Mouse (Mus musculus): ENCODE results near the gene Adarb1. TPM values are rescaled to one million over a fixed set of nuclear protein-coding genes. Genes with fewer than 3 reads are reported as not detected.
A peak's percentile ranks its signal among the peaks of the same experiment; 100 is the strongest.

Adarb1 gene
- polyA plus RNA-seq, 1 experiment from 2014 or later: 4.5 TPM

DNA sequence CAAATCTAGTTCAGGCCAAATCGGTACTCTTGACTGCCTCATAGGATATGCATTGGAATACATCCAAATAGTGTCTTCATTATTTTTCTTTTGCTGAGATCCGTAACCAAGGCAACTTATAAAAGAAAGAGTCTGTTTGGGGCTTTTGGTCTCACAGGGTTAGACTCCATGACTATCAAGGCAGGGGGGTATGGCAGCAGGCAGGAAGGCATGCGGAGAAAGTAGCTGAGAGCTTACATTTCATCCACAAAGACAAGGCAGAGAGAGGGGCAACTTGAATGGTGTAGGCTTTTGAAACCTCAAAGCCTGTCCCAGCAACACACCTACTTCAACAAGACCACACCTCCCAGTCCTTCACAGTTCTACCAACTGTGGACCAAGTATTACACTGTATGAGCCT is 162.4 kb downstream of the Adarb1 start:
- H3K4me1 ChIP-seq (replicated peaks; ENCODE audit: control insufficient read depth, insufficient read depth, low read length): peaks cover 32% of the 10 kb centered on the region
- H3K9ac ChIP-seq (ENCODE audit: low read depth, low read length): no peak overlapping the region
- 90% methylated on average over 3 of the region's 3 CpGs for WGBS
- H3K27ac ChIP-seq (ENCODE audit: low read depth, low read length): no peak overlapping the region
- ATAC-seq (replicated peaks; ENCODE audit: low FRiP score) (no peak), DNase-seq (ENCODE audit: low spot score) (no peak)
- H3K27me3 ChIP-seq (replicated peaks; ENCODE audit: control insufficient read depth, insufficient read depth, low read length): no peaks in the 10 kb centered on the region
- no peaks in the 10 kb centered on the region; the same call in 1 of the 2 replicates for H3K36me3 ChIP-seq (ENCODE audit: control insufficient read depth, insufficient read depth, low read length)
- H3K9me3 ChIP-seq (ENCODE audit: control insufficient read depth, low read length): no peaks in the 10 kb centered on the region
- no peak overlapping the region for H3K4me2 ChIP-seq
- H3K4me3 ChIP-seq (ENCODE audit: low read depth, low read length): no peak overlapping the region

DNA sequence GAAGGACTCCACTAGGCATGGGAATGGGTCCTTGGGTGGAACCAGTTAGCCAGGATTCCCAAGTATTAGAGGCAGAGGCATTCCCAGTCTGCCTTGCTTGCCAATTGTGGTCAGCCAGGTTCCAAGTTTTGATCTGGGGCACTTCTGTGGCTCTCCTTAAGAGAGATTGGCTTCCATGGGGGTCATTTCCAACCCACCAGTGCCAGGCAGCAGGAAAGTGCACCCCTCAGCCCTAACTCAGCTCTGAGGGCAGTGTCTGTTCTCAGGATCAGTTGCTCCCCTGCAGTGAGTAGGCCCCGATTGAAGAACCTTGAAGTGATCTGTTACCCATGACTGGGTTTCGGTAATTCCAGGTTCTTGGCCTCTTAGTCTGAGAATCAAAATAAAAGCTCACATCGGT is 162.8 kb downstream of the Adarb1 start:
- peaks cover 27% of the 10 kb centered on the region for H3K4me1 ChIP-seq (replicated peaks; ENCODE audit: control insufficient read depth, insufficient read depth, low read length)
- H3K4me2 ChIP-seq: no peak overlapping the region
- no peak overlapping the region for H3K27ac ChIP-seq (ENCODE audit: low read depth, low read length)
- H3K36me3 ChIP-seq (ENCODE audit: control insufficient read depth, insufficient read depth, low read length): no peaks in the 10 kb centered on the region
- H3K9me3 ChIP-seq (ENCODE audit: control insufficient read depth, low read length): no peaks in the 10 kb centered on the region
- H3K4me3 ChIP-seq (ENCODE audit: low read depth, low read length): no peak overlapping the region
- WGBS: 86% methylated on average over 3 of the region's 3 CpGs
- DNase-seq (ENCODE audit: low spot score) (no peak), ATAC-seq (replicated peaks; ENCODE audit: low FRiP score) (no peak)
- H3K27me3 ChIP-seq (replicated peaks; ENCODE audit: control insufficient read depth, insufficient read depth, low read length): no peaks in the 10 kb centered on the region
- no peak overlapping the region for H3K9ac ChIP-seq (ENCODE audit: low read depth, low read length)

DNA sequence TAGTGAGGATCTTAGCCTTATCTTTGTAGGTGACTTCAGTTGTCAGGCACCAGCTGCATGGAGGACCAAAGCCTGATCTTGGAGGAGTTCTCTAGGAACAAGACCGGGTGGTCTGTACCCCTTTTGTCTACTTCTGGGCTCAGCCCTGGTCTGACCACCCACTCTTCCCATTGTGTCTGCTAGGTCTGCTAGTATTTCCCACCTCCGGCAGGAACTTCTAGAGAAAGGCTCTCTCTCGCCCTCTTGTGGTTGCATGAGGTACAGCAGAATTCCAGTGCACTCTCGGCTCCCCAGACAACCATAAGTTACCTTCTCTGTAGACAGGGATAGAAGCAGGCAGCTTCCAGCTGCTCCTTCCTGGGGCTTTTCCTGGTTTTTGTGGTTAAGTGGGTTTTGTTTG is 165.3 kb downstream of the Adarb1 start:
- Histone ChIP-seq H3K4me1 (replicated peaks; ENCODE audit: control insufficient read depth, insufficient read depth, low read length) (peaks cover 21% of the 10 kb centered on the region), H3K4me2 (no peak overlapping the region), H3K36me3 (ENCODE audit: control insufficient read depth, insufficient read depth, low read length) (no peaks in the 10 kb centered on the region), H3K9ac (ENCODE audit: low read depth, low read length) (peak overlapping the region; percentile 34), H3K27ac (ENCODE audit: low read depth, low read length) (peak overlapping the region; percentile 38; the same call in 1 of the 2 replicates), H3K9me3 (ENCODE audit: control insufficient read depth, low read length) (no peaks in the 10 kb centered on the region), H3K27me3 (replicated peaks; ENCODE audit: control insufficient read depth, insufficient read depth, low read length) (no peaks in the 10 kb centered on the region), H3K4me3 (ENCODE audit: low read depth, low read length) (no peak overlapping the region)
- ATAC-seq (replicated peaks; ENCODE audit: low FRiP score) (peak; percentile 38; the same call in 1 of the 2 replicates), DNase-seq (ENCODE audit: low spot score) (peak; percentile 71)
- under 1% methylated on average over 4 of the region's 4 CpGs for WGBS

DNA sequence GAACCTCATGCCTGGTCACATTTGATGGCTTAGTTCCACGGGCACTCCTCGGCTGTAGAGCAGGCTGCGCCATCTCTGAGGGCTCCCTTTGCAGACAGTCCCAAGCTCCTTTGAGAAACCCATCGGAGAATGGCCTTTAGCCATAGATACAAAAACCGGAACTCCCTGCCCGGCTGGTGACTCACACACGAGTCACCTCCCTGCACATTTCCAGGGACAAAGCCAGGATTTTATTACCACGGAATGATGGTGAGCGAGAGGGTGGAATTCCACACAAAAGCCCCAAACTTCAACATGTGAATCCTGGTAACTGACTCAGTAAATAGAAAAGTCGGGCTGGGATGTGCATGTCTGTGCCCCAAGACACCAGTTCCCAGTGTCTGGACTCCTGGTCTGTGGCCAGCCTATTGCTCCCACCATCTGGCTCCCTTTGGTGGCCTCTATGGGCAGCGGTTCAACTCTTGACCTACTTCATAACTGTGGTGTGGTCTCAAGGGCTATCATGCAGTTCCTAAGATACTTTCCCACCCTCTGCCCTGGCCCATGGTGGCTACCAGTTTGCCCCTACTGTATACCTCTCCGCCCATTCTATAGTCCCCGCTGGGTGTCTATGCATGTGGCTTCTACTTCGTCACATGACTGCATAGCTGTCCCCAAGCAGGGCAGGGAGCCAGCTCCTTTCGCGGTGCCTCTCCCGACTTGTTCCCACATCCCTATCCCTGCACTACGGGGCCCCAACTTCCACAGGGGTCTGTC is 166.1 kb downstream of the Adarb1 start:
- H3K27me3 ChIP-seq (replicated peaks; ENCODE audit: control insufficient read depth, insufficient read depth, low read length): no peaks in the 10 kb centered on the region
- DNase-seq (ENCODE audit: low spot score) (no peak), ATAC-seq (replicated peaks; ENCODE audit: low FRiP score) (no peak)
- H3K9me3 ChIP-seq (ENCODE audit: control insufficient read depth, low read length): no peaks in the 10 kb centered on the region
- peak overlapping the region; percentile 25 for H3K4me2 ChIP-seq
- WGBS: 71% methylated on average over 18 of the region's 18 CpGs
- H3K4me3 ChIP-seq (ENCODE audit: low read depth, low read length): no peak overlapping the region
- H3K36me3 ChIP-seq (ENCODE audit: control insufficient read depth, insufficient read depth, low read length): no peaks in the 10 kb centered on the region
- peaks cover 21% of the 10 kb centered on the region for H3K4me1 ChIP-seq (replicated peaks; ENCODE audit: control insufficient read depth, insufficient read depth, low read length)
- peak overlapping the region; percentile 38; the same call in 1 of the 2 replicates for H3K27ac ChIP-seq (ENCODE audit: low read depth, low read length)
- H3K9ac ChIP-seq (ENCODE audit: low read depth, low read length): peak overlapping the region; percentile 34; the same call in 1 of the 2 replicates

GRCm38 (mm10) chr10:77251223-77251783 is 166.8 kb downstream of the Adarb1 start:
- no peak for DNase-seq (ENCODE audit: low spot score)
- Histone ChIP-seq H3K27ac (ENCODE audit: low read depth, low read length) (no peak overlapping the region), H3K9ac (ENCODE audit: low read depth, low read length) (no peak overlapping the region), H3K4me2 (peak overlapping the region; percentile 25), H3K4me3 (ENCODE audit: low read depth, low read length) (no peak overlapping the region), H3K4me1 (replicated peaks; ENCODE audit: control insufficient read depth, insufficient read depth, low read length) (peaks cover 21% of the 10 kb centered on the region), H3K27me3 (replicated peaks; ENCODE audit: control insufficient read depth, insufficient read depth, low read length) (no peaks in the 10 kb centered on the region), H3K9me3 (ENCODE audit: control insufficient read depth, low read length) (no peaks in the 10 kb centered on the region), H3K36me3 (ENCODE audit: control insufficient read depth, insufficient read depth, low read length) (no peaks in the 10 kb centered on the region)
- no peak for ATAC-seq (replicated peaks; ENCODE audit: low FRiP score)
- 66% methylated on average over 18 of the region's 18 CpGs for WGBS

DNA sequence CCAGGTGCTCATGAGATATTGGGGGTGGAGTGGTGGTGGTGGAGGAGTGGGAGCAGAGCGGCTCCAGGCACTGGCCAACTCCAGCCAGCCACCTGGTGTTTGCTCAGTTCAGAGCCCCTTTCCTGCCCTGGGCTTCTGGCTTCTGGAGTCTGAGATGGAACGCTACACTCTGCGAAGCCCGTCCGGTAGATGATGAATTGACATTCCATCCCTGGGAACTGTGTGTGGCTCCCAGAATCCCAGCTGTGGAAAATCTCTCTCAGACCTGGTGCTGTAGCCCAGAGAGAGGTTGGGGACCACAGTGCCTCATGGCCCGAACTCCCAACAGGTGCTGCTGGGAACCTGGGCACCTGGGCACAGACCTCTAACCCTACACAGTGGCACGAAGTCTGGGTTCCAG is 170.4 kb downstream of the Adarb1 start:
- Histone ChIP-seq H3K9me3 (ENCODE audit: control insufficient read depth, low read length) (no peaks in the 10 kb centered on the region), H3K4me3 (ENCODE audit: low read depth, low read length) (no peak overlapping the region), H3K36me3 (ENCODE audit: control insufficient read depth, insufficient read depth, low read length) (no peaks in the 10 kb centered on the region), H3K4me2 (no peak overlapping the region), H3K27me3 (replicated peaks; ENCODE audit: control insufficient read depth, insufficient read depth, low read length) (no peaks in the 10 kb centered on the region), H3K27ac (ENCODE audit: low read depth, low read length) (no peak overlapping the region; the same call in 1 of the 2 replicates), H3K9ac (ENCODE audit: low read depth, low read length) (no peak overlapping the region), H3K4me1 (replicated peaks; ENCODE audit: control insufficient read depth, insufficient read depth, low read length) (peaks cover 24% of the 10 kb centered on the region)
- WGBS: 59% methylated on average over 7 of the region's 7 CpGs
- ATAC-seq (replicated peaks; ENCODE audit: low FRiP score) (no peak), DNase-seq (ENCODE audit: low spot score) (no peak)

DNA sequence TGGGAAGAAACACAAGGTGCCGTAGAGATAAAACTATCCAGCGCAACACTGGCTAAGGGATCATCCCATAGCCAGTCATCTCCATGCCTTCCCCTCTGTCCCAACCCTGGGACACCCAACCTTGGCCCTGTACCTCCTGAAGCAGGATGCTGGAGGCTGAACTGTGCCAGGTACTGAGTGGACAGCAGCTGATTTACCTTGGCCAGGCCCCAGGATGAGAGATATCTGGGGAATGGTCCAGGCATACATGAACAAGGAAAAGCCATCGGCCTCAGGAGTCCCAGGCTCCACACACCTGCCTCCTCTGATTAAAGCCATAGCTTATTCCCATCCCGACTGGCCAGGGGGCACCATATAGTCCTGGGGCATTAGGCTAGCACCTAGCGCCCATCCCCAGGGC is 171.0 kb downstream of the Adarb1 start:
- no peak overlapping the region for H3K4me2 ChIP-seq
- WGBS: 80% methylated on average over 5 of the region's 5 CpGs
- H3K9ac ChIP-seq (ENCODE audit: low read depth, low read length): no peak overlapping the region
- no peaks in the 10 kb centered on the region for H3K27me3 ChIP-seq (replicated peaks; ENCODE audit: control insufficient read depth, insufficient read depth, low read length)
- DNase-seq (ENCODE audit: low spot score): no peak
- peaks cover 21% of the 10 kb centered on the region for H3K4me1 ChIP-seq (replicated peaks; ENCODE audit: control insufficient read depth, insufficient read depth, low read length)
- no peaks in the 10 kb centered on the region for H3K9me3 ChIP-seq (ENCODE audit: control insufficient read depth, low read length)
- H3K27ac ChIP-seq (ENCODE audit: low read depth, low read length): no peak overlapping the region
- H3K4me3 ChIP-seq (ENCODE audit: low read depth, low read length): no peak overlapping the region
- no peaks in the 10 kb centered on the region for H3K36me3 ChIP-seq (ENCODE audit: control insufficient read depth, insufficient read depth, low read length)
- ATAC-seq (replicated peaks; ENCODE audit: low FRiP score): no peak

GRCm38 (mm10) chr10:77244777-77245176 is 173.3 kb downstream of the Adarb1 start:
- DNase-seq (ENCODE audit: low spot score) (no peak), ATAC-seq (replicated peaks; ENCODE audit: low FRiP score) (no peak)
- no peak overlapping the region for H3K27ac ChIP-seq (ENCODE audit: low read depth, low read length)
- peaks cover 8% of the 10 kb centered on the region for H3K4me1 ChIP-seq (replicated peaks; ENCODE audit: control insufficient read depth, insufficient read depth, low read length)
- H3K9ac ChIP-seq (ENCODE audit: low read depth, low read length): no peak overlapping the region
- no peaks in the 10 kb centered on the region for H3K27me3 ChIP-seq (replicated peaks; ENCODE audit: control insufficient read depth, insufficient read depth, low read length)
- H3K4me3 ChIP-seq (ENCODE audit: low read depth, low read length): no peak overlapping the region
- whole genome bisulfite sequencing: 80% methylated on average over 6 of the region's 6 CpGs
- no peaks in the 10 kb centered on the region for H3K36me3 ChIP-seq (ENCODE audit: control insufficient read depth, insufficient read depth, low read length)
- H3K9me3 ChIP-seq (ENCODE audit: control insufficient read depth, low read length): no peaks in the 10 kb centered on the region
- no peak overlapping the region for H3K4me2 ChIP-seq

All from liver, embryonic 11.5 days (tissue).